Mouse (Mus musculus) heart, embryonic 11.5 days (tissue): ENCODE data around the gene Ccdc151. TPM values are rescaled to one million over a fixed set of nuclear protein-coding genes. Genes with fewer than 3 reads are reported as not detected.

ENCODE experiments used
- ATAC-seq: fragments of 200-750 bp; cut with Nextera tagmentation; replicated peaks from 2 replicates; pipeline ENCODE4 v1.8.0; 2017; ENCODE audit warnings: moderate library complexity; ENCODE audit not compliant: insufficient number of reproducible peaks, low FRiP score, low TSS enrichment
- H3K27ac ChIP-seq: fragments of 300-500 bp; sonication (generic); 2 replicates; pipeline ENCODE4 v1.5.1; 2014; ENCODE audit warnings: mild to moderate bottlenecking, low read depth, low read length
- H3K27me3 ChIP-seq: fragments of 300-500 bp; sonication (generic); 2 replicates; pipeline ENCODE4 v1.6.1; 2014; ENCODE audit warnings: mild to moderate bottlenecking, low read length, mixed read lengths; ENCODE audit not compliant: control insufficient read depth, insufficient read depth
- H3K36me3 ChIP-seq: fragments of 300-500 bp; sonication (generic); 2 replicates; pipeline ENCODE4 v1.6.1; 2014; ENCODE audit warnings: mild to moderate bottlenecking, low read length, moderate library complexity, mixed read lengths; ENCODE audit not compliant: control insufficient read depth, insufficient read depth
- H3K4me1 ChIP-seq: fragments of 300-500 bp; sonication (generic); 2 replicates; pipeline ENCODE4 v1.6.1; 2014; ENCODE audit warnings: low read length; ENCODE audit not compliant: control insufficient read depth, insufficient read depth
- H3K4me2 ChIP-seq: fragments of 300-500 bp; sonication (generic); 2 replicates; pipeline ENCODE4 v1.6.1; 2014; ENCODE audit warnings: mild to moderate bottlenecking, moderate library complexity
- H3K4me3 ChIP-seq: fragments of 300-500 bp; sonication (generic); 2 replicates; pipeline ENCODE4 v1.5.1; 2014; ENCODE audit warnings: low read depth, low read length
- H3K9ac ChIP-seq: fragments of 300-500 bp; sonication (generic); 2 replicates; pipeline ENCODE4 v1.6.1; 2014; ENCODE audit warnings: mild to moderate bottlenecking, low read depth, low read length, moderate library complexity
- H3K9me3 ChIP-seq: fragments of 300-500 bp; sonication (generic); replicated peaks from 2 replicates; pipeline ENCODE4 v1.6.1; 2016; ENCODE audit warnings: low read length; ENCODE audit not compliant: control insufficient read depth
- WGBS: fragments of 180-500 bp; shearing (Covaris S2); extraction: QIAGEN DNeasy Blood & Tissue Kit; methylation state at CpG from one replicate; pipeline ENCODE4 v1.1.7; 2014; ENCODE audit not compliant: insufficient replicate concordance; 5-methylcytosine and 5-hydroxymethylcytosine counted together
- polyA plus RNA-seq: library from polyadenylated mRNA; unstranded; fragments of >200 nt; fragmentation: Nextera tagmentation; extraction: Ambion mirVana; gene quantifications from 2 replicates; pipeline ENCODE4 v1.2.1, GENCODE M21; 2014

Gene Ccdc151
- polyA plus RNA-seq, 1 experiment from 2014 or later = not detected

- Histone ChIP-seq H3K36me3 (no peaks in the 10 kb centered on the region), H3K4me1 (no peaks in the 10 kb centered on the region), H3K9ac (no peak overlapping the region), H3K9me3 (no peaks in the 10 kb centered on the region), H3K4me2 (no peak overlapping the region), H3K27ac (no peak overlapping the region), H3K27me3 (no peaks in the 10 kb centered on the region), H3K4me3 (no peak overlapping the region)
- 75% methylated on average over 10 of the region's 10 CpGs for WGBS
- no peak for ATAC-seq
Measured at GRCm38 (mm10) chr9:22037826-22038225, 35.4 kb upstream of the Ccdc151 start.

DNA sequence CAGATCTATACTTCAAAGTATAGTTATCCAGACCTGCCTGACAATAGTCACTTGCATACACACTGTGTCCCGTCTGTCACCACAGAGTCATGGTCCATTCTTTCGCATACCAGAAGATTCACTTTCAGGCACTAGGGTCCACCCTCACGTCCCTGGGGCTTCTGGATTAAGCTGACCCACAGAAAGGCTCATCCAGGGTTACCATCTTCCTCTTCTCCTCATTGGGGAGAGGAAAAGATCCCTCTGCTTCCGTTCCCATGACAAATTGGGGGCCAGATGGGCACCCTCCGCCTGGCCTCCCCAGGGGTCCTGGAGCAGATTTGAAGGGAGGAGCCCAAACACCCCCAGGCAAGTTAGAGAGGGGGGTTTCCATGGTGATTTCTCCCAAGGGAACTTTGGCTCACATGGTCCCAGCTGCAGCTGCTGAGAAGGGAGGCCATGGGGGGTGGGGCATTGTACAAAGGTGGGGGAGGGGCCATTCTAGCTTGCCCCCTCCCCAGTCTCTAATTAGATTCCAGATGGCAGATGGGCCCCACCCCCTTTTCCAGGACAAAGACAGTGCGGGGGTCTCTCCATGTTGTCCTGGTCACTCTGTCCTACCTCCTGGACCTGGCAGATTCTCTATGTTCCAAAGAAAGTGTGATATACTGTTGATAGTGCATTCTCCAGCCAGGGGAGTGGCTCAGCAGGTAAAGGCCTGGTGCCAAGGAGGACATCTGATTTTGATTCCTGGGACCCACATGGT lies 33.0 kb upstream of the Ccdc151 start:
- WGBS = 49% methylated on average over 6 of the region's 6 CpGs
- no peak overlapping the region for H3K4me2 ChIP-seq

GRCm38 (mm10) chr9:22030386-22030785 lies 28.0 kb upstream of the Ccdc151 start:
- Histone ChIP-seq H3K27me3 (no peaks in the 10 kb centered on the region), H3K9ac (no peak overlapping the region), H3K27ac (no peak overlapping the region), H3K4me3 (no peak overlapping the region), H3K9me3 (no peaks in the 10 kb centered on the region), H3K4me2 (no peak overlapping the region), H3K4me1 (no peaks in the 10 kb centered on the region), H3K36me3 (no peaks in the 10 kb centered on the region)
- ATAC-seq = no peak
- 89% methylated on average over 9 of the region's 9 CpGs for WGBS

More for the DNA sequence above, 33.0 kb upstream of the Ccdc151 start:
- Histone ChIP-seq H3K4me1 (no peaks in the 10 kb centered on the region), H3K27ac (no peak overlapping the region), H3K9ac (no peak overlapping the region), H3K4me3 (no peak overlapping the region), H3K9me3 (no peaks in the 10 kb centered on the region), H3K36me3 (no peaks in the 10 kb centered on the region), H3K27me3 (no peaks in the 10 kb centered on the region)
- no peak for ATAC-seq

DNA sequence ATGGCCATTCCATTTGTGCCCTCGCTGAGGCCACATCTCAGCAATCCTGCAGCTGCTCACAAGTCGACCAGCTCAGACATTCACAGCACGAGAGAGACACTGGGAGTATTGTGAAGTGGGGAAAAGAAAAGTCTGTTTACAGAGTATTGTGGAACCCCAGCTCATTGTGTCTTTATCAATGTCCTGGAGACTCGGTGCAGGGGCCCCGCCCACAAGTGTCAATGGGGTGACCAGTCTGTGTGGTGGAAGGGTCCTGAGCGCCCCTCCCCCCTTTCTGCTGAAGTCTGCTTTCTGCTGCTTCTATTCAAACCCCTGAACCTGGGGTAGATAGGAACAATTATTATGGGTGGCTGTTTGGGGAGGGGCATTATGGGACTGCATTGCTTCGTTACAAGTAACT lies 26.0 kb upstream of the Ccdc151 start:
- Histone ChIP-seq H3K4me3 (no peak overlapping the region), H3K36me3 (no peaks in the 10 kb centered on the region), H3K27me3 (no peaks in the 10 kb centered on the region), H3K9me3 (no peaks in the 10 kb centered on the region), H3K4me2 (no peak overlapping the region), H3K9ac (no peak overlapping the region), H3K27ac (no peak overlapping the region), H3K4me1 (no peaks in the 10 kb centered on the region)
- no peak for ATAC-seq
- WGBS = 41% methylated on average over 7 of the region's 7 CpGs

- H3K27me3 ChIP-seq = no peaks in the 10 kb centered on the region
- H3K9me3 ChIP-seq = no peaks in the 10 kb centered on the region
- H3K4me2 ChIP-seq = no peak overlapping the region
- no peak for ATAC-seq
- no peaks in the 10 kb centered on the region for H3K4me1 ChIP-seq
- H3K4me3 ChIP-seq = no peak overlapping the region
- no peak overlapping the region for H3K9ac ChIP-seq
- 56% methylated on average over 8 of the region's 8 CpGs for WGBS
- H3K27ac ChIP-seq = no peak overlapping the region
- no peaks in the 10 kb centered on the region for H3K36me3 ChIP-seq
Measured at GRCm38 (mm10) chr9:22024592-22024991, 22.2 kb upstream of the Ccdc151 start.

- Histone ChIP-seq H3K4me1 (no peaks in the 10 kb centered on the region), H3K9ac (no peak overlapping the region), H3K27me3 (no peaks in the 10 kb centered on the region), H3K4me3 (no peak overlapping the region), H3K27ac (no peak overlapping the region), H3K9me3 (no peaks in the 10 kb centered on the region), H3K4me2 (no peak overlapping the region), H3K36me3 (peaks cover 16% of the 10 kb centered on the region)
- ATAC-seq = no peak
- 73% methylated on average over 7 of the region's 7 CpGs for WGBS
Measured at GRCm38 (mm10) chr9:22017208-22017825, 14.9 kb upstream of the Ccdc151 start.

DNA sequence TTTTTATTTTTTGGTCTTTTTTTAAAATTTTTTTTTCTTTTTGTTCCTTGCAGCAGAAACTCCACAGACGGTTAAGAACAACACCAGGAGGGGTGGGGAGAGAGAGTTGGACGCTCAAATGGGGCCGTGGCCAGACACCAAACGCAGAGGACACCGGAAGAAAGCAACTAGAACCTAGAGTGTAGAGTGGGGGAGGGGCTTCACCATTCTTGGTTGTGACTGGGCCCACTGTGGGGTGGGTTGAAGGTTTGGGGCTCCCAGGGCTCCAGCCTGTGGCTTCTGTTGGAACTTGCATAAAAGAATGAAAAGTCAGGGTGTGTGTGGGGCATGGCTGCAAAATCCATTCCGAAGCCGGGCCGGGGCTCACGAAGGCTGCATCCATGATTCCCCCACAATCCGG lies 13.8 kb upstream of the Ccdc151 start:
- H3K27me3 ChIP-seq = no peaks in the 10 kb centered on the region
- no peak overlapping the region for H3K27ac ChIP-seq
- H3K4me1 ChIP-seq = no peaks in the 10 kb centered on the region
- no peaks in the 10 kb centered on the region for H3K9me3 ChIP-seq
- H3K36me3 ChIP-seq = peaks cover 25% of the 10 kb centered on the region
- no peak overlapping the region for H3K4me2 ChIP-seq
- no peak overlapping the region for H3K9ac ChIP-seq
- no peak for ATAC-seq
- 73% methylated on average over 10 of the region's 10 CpGs for WGBS
- no peak overlapping the region for H3K4me3 ChIP-seq

DNA sequence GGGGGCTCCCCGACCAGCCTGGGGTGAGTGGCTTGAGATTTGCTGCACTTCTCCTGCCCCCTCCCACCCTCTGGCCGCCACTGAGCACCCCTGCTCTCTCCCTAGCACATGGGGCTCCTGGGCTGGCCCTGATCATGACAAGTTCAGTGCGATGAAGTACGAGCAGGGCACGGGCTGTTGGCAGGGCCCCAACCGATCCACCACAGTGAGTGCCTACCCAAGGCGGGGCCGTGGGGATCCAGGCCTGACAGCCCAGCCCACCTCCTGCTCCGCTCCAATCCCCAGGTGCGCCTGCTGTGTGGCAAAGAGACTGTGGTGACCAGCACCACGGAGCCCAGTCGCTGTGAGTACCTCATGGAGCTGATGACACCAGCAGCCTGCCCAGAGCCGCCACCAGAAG lies 10.3 kb upstream of the Ccdc151 start:
- Histone ChIP-seq H3K4me3 (no peak overlapping the region), H3K27ac (no peak overlapping the region), H3K4me2 (no peak overlapping the region), H3K9ac (no peak overlapping the region), H3K27me3 (no peaks in the 10 kb centered on the region), H3K9me3 (no peaks in the 10 kb centered on the region), H3K36me3 (peaks cover 44% of the 10 kb centered on the region), H3K4me1 (no peaks in the 10 kb centered on the region)
- WGBS = 90% methylated on average over 13 of the region's 13 CpGs
- ATAC-seq = no peak

GRCm38 (mm10) chr9:22011055-22011454 lies 8.6 kb upstream of the Ccdc151 start:
- no peaks in the 10 kb centered on the region for H3K4me1 ChIP-seq
- WGBS = 81% methylated on average over 5 of the region's 5 CpGs
- H3K27ac ChIP-seq = no peak overlapping the region
- peaks cover 46% of the 10 kb centered on the region for H3K36me3 ChIP-seq
- H3K9me3 ChIP-seq = no peaks in the 10 kb centered on the region
- H3K9ac ChIP-seq = no peak overlapping the region
- no peak for ATAC-seq
- no peaks in the 10 kb centered on the region for H3K27me3 ChIP-seq
- no peak overlapping the region for H3K4me2 ChIP-seq
- H3K4me3 ChIP-seq = no peak overlapping the region
